Mouse (Mus musculus) cortical plate, adult 2 months (tissue): Measurements from ENCODE around the gene Ubap1.

ENCODE experiments used
- CTCF ChIP-seq: fragments of 200-500 bp; IDR thresholded peaks from 2 replicates; pipeline ENCODE4 v1.5.1; 2011; ENCODE audit warnings: mild to moderate bottlenecking, control low read depth, low read length; ENCODE audit not compliant: insufficient read depth; ENCODE audit errors: extremely low read depth
- POLR2A ChIP-seq: fragments of 200-500 bp; IDR thresholded peaks from 2 replicates; pipeline ENCODE4 v1.6.1; 2011; ENCODE audit warnings: mild to moderate bottlenecking, low read length, control low read depth; ENCODE audit not compliant: insufficient read depth; ENCODE audit errors: extremely low read depth

DNA sequence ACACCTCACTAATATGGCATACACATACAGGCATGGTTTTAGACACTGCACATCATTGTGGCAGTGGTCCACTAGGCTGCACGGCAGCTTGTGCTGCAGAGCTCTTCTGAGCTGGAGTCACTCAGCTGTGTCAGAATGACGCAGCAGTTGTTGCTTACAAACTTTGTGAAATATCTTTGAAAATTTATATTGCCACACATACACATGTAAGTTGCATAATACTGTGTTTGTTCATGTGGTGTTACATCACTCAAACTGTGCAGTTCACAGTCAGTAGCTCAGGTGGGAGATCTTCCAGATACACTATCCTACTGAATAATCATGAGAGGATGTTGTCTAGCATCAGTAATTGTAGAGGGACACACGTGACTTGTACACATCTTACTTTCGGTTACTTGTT is 19.4 kb downstream of the Ubap1 start:
- TF ChIP-seq CTCF (no peak), POLR2A (no peak)
